Mouse (Mus musculus) layer of hippocampus, postnatal 36 days (tissue): ENCODE results near the gene Elovl5. TPM values are rescaled to one million over a fixed set of nuclear protein-coding genes. Genes with fewer than 3 reads are reported as not detected.
"Not testable (repeated sequence)": the region's sequence is repeated elsewhere in the genome, so short reads cannot be mapped to it uniquely, and the experiment has no call there.

ENCODE experiments used
- DNase-seq, 2 experiments: peaks; one replicate each; pipeline ENCODE4 v3.0.0; 2022
- total RNA-seq, 2 experiments: library from RNA; stranded (reverse); gene quantifications; 2 replicates each; pipeline ENCODE4 v1.2.3; 2021

Gene Elovl5
- total RNA-seq, 2 experiments from 2014 or later, result 69.6 to 74.8 TPM

GRCm38 (mm10) chr9:77955511-77955910 is 38.3 kb downstream of the Elovl5 start:
- no peak for DNase-seq

- DNase-seq, result no peak
These were observed 38.8 kb downstream of the Elovl5 start for GRCm38 (mm10) chr9:77955964-77956363.

GRCm38 (mm10) chr9:77958327-77958726 is 41.2 kb downstream of the Elovl5 start:
- no peak for DNase-seq

GRCm38 (mm10) chr9:77959759-77960158 is 42.6 kb downstream of the Elovl5 start:
- no peak for DNase-seq

GRCm38 (mm10) chr9:77961350-77961749 is 44.2 kb downstream of the Elovl5 start:
- no peak for DNase-seq

- DNase-seq, result no peak
These were observed 46.9 kb downstream of the Elovl5 start for GRCm38 (mm10) chr9:77964084-77964483.

- no peak for DNase-seq
These were observed 48.1 kb downstream of the Elovl5 start for GRCm38 (mm10) chr9:77965287-77965686.

GRCm38 (mm10) chr9:77965768-77966552 is 48.8 kb downstream of the Elovl5 start:
- DNase-seq, result no peak

GRCm38 (mm10) chr9:77966861-77967260 is 49.7 kb downstream of the Elovl5 start:
- no peak for DNase-seq

- DNase-seq, result no peak
These were observed 50.5 kb downstream of the Elovl5 start for GRCm38 (mm10) chr9:77967584-77968163.

- DNase-seq, result no peak
These were observed 52.2 kb downstream of the Elovl5 start for GRCm38 (mm10) chr9:77969192-77969953.

GRCm38 (mm10) chr9:77979000-77979399 is 61.8 kb downstream of the Elovl5 start:
- no peak for DNase-seq

GRCm38 (mm10) chr9:77982616-77983015 is 65.5 kb downstream of the Elovl5 start:
- no peak for DNase-seq

- DNase-seq, result no peak
These were observed 66.4 kb downstream of the Elovl5 start for GRCm38 (mm10) chr9:77983521-77983920.

GRCm38 (mm10) chr9:77986153-77986795 is 69.1 kb downstream of the Elovl5 start:
- DNase-seq, result no peak

GRCm38 (mm10) chr9:77989626-77990025 is 72.5 kb downstream of the Elovl5 start:
- DNase-seq, result no peak

GRCm38 (mm10) chr9:77990278-77990677 is 73.1 kb downstream of the Elovl5 start:
- no peak for DNase-seq

GRCm38 (mm10) chr9:77991650-77992049 is 74.5 kb downstream of the Elovl5 start:
- DNase-seq, result no peak

GRCm38 (mm10) chr9:77992276-77992675 is 75.1 kb downstream of the Elovl5 start:
- DNase-seq, result no peak

- DNase-seq, result no peak
These were observed 75.9 kb downstream of the Elovl5 start for GRCm38 (mm10) chr9:77993101-77993500.

GRCm38 (mm10) chr9:77993538-77994255 is 76.5 kb downstream of the Elovl5 start:
- not testable (repeated sequence) for DNase-seq

GRCm38 (mm10) chr9:77995235-77995634 is 78.1 kb downstream of the Elovl5 start:
- no peak for DNase-seq
